Mouse (Mus musculus) liver, postnatal 0 days (tissue): ENCODE results near the gene Bms1. TPM values are rescaled to one million over a fixed set of nuclear protein-coding genes. Genes with fewer than 3 reads are reported as not detected.

Source experiments
- ATAC-seq: fragments of 200-750 bp; cut with Nextera tagmentation; 2 replicates; pipeline ENCODE4 v1.8.0; 2017; ENCODE audit warnings: mild to moderate bottlenecking, moderate library complexity
- DNase-seq: peaks from one replicate; pipeline ENCODE4 v3.0.0-alpha.2; 2016
- H3K27ac ChIP-seq: fragments of 300-500 bp; sonication (generic); 2 replicates; pipeline ENCODE4 v1.5.1; 2014; ENCODE audit warnings: antibody characterized with exemption, moderate library complexity, mild to moderate bottlenecking, low read depth
- H3K27me3 ChIP-seq: fragments of 300-500 bp; sonication (generic); 2 replicates; pipeline ENCODE4 v1.6.1; 2014; ENCODE audit warnings: low read length, control low read depth, mixed read lengths; ENCODE audit not compliant: insufficient read depth
- H3K36me3 ChIP-seq: fragments of 300-500 bp; sonication (generic); replicated peaks from 2 replicates; pipeline ENCODE4 v1.6.1; 2014; ENCODE audit warnings: mild to moderate bottlenecking, control low read depth, low read length, moderate library complexity, mixed read lengths; ENCODE audit not compliant: insufficient read depth
- H3K4me1 ChIP-seq: fragments of 300-500 bp; sonication (generic); 2 replicates; pipeline ENCODE4 v1.6.1; 2014; ENCODE audit warnings: antibody characterized with exemption, mild to moderate bottlenecking, control low read depth; ENCODE audit not compliant: insufficient read depth
- H3K4me2 ChIP-seq: fragments of 300-500 bp; sonication (generic); 2 replicates; pipeline ENCODE4 v1.6.1; 2014; ENCODE audit warnings: low read depth, mild to moderate bottlenecking, low read length, moderate library complexity, mixed read lengths
- H3K4me3 ChIP-seq: fragments of 300-500 bp; sonication (generic); 2 replicates; pipeline ENCODE4 v1.5.1; 2014; ENCODE audit warnings: low read depth, low read length
- H3K9ac ChIP-seq: fragments of 300-500 bp; sonication (generic); replicated peaks from 2 replicates; pipeline ENCODE4 v1.6.1; 2014; ENCODE audit warnings: mild to moderate bottlenecking, moderate library complexity
- H3K9me3 ChIP-seq: fragments of 300-500 bp; sonication (generic); 2 replicates; pipeline ENCODE4 v1.6.1; 2016; ENCODE audit warnings: mild to moderate bottlenecking, control low read depth, low read length, mixed read lengths
- CTCF ChIP-seq: sonication (generic); IDR thresholded peaks from 2 replicates; pipeline ENCODE4 v1.5.1; 2016; ENCODE audit warnings: antibody characterized with exemption, low read depth
- EP300 ChIP-seq: IDR thresholded peaks from 2 replicates; pipeline ENCODE4 v1.6.1; 2016; ENCODE audit warnings: antibody characterized with exemption, low read depth, mild to moderate bottlenecking
- WGBS: fragments of 180-500 bp; shearing (Covaris S2); extraction: QIAGEN DNeasy Blood & Tissue Kit; methylation state at CpG from one replicate; pipeline ENCODE4 v1.1.7; 2014; ENCODE audit not compliant: insufficient replicate concordance; 5-methylcytosine and 5-hydroxymethylcytosine counted together
- polyA plus RNA-seq: library from polyadenylated mRNA; unstranded; fragments of >200 nt; fragmentation: Nextera tagmentation; extraction: Ambion mirVana; gene quantifications from 2 replicates; pipeline ENCODE4 v1.2.1, GENCODE M21; 2015

Gene Bms1
- polyA plus RNA-seq, 1 experiment from 2014 or later = 8.5 TPM

DNA sequence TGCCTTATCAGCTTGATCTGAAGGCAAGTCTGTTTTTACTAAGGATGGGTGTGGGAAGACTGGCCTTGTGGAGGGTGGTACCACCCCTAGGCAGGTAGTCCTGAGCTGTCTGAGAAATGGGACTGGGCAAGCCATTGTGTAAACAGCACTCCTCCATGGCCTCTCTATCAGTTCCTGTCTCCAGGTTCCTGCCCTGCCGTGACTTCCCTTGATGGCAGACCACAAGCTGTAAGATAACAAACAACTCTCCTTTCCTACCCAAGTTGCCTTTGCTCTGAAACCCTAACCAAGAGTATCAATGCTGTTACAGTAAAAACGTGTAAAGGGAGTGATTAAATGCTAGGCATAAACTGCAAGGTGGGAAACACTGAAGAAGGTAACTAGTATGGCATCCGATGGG lies 38.6 kb downstream of the Bms1 start:
- Histone ChIP-seq H3K36me3 (peaks cover 28% of the 10 kb centered on the region), H3K9me3 (no peaks in the 10 kb centered on the region), H3K27me3 (no peaks in the 10 kb centered on the region), H3K9ac (no peak overlapping the region), H3K27ac (no peak overlapping the region), H3K4me2 (no peak overlapping the region), H3K4me3 (no peak overlapping the region), H3K4me1 (no peaks in the 10 kb centered on the region)
- no peak for DNase-seq
- 32% methylated on average over 3 of the region's 3 CpGs for WGBS
- TF ChIP-seq CTCF = no peak
- no peak for TF ChIP-seq EP300
- ATAC-seq = no peak

DNA sequence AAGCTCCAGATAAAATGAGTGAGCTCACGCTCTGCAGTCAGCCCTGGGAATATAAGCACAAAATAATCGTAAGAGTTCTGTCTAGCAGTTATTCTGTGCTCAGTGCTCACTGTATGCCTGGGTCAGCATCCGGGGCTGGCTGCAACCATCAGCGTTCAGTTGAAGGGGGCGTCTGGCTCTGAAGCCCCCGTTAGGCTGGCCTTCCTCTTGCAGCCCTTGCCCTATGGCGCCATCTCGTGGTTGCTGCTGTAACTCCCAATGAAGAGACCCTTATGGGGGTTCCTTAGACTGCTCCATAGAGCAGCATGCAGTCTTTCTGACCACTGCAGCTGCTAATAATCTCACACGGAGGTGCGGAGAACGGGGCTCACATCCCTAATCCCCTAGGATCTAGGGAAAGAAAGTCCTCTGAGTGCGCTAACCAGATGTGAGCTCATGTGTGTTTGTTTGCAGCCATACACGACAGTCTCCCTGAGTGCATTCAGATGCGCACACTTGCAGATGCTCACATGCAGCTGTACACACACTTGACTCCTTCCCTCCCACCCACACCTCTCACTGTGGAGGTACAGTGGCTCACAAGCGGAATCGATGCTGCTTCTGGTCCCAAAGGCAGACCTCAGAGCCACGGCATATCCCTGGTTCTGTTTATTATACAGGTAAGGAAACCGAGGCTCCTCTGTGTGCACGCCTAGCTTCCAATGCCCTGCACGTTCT lies 39.7 kb downstream of the Bms1 start:
- 34% methylated on average over 20 of the region's 20 CpGs for WGBS
- H3K27ac ChIP-seq = no peak overlapping the region

DNA sequence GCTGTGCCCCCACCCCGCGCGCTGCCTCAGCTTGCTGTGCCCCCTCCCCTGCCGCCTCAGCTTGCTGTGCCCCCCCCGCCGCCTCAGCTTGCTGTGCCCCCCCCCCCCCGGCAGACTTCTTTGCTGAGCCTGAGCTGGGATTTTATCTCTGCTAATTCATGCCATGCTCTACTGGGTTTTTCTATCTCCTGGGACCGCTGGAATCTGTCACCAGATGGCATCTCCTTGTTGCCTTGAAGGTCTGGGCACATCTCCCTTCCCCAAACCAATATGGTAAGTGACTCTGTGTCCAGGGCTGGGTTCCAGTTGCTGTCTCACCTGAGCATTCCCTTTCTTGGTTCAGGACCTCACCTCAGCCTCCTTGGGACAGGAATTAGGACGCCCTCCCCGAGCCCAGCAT lies 41.7 kb downstream of the Bms1 start:
- H3K9ac ChIP-seq = no peak overlapping the region
- peaks cover 6% of the 10 kb centered on the region for H3K36me3 ChIP-seq
- H3K9me3 ChIP-seq = no peaks in the 10 kb centered on the region
- no peaks in the 10 kb centered on the region for H3K4me1 ChIP-seq
- WGBS = 64% methylated on average over 7 of the region's 10 CpGs
- ATAC-seq = no peak
- no peak overlapping the region for H3K4me2 ChIP-seq
- no peak for DNase-seq
- no peak overlapping the region for H3K27ac ChIP-seq
- TF ChIP-seq CTCF (no peak), EP300 (no peak)
- no peaks in the 10 kb centered on the region for H3K27me3 ChIP-seq
- H3K4me3 ChIP-seq = no peak overlapping the region

More for the DNA sequence above, 39.7 kb downstream of the Bms1 start:
- H3K9me3 ChIP-seq = no peaks in the 10 kb centered on the region
- DNase-seq (peak; percentile 75), ATAC-seq (no peak)
- TF ChIP-seq EP300 (no peak), CTCF (peak; percentile 86)
- H3K9ac ChIP-seq = no peak overlapping the region
- no peaks in the 10 kb centered on the region for H3K4me1 ChIP-seq
- no peak overlapping the region for H3K4me2 ChIP-seq
- H3K36me3 ChIP-seq = peaks cover 21% of the 10 kb centered on the region
- no peaks in the 10 kb centered on the region for H3K27me3 ChIP-seq
- no peak overlapping the region for H3K4me3 ChIP-seq

DNA sequence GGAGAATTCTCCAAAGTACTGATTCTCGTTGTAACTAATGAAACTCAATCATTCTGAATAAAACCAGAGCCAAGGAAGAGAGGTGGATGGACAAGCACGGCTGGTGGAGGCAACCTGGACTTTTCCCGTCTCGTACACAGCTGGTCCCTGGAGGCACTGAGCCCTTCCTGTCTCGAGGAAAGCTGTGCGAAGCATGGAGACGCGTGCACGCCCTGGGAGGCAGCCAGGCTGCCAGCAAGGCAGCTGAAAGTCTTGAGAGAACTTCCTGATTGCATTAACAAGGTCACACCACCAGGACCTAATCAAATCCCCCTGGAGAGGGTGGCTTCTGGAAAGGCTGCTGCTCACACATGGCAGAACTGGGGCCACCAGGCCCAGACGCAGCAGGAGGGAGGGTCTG lies 43.3 kb downstream of the Bms1 start:
- H3K4me2 ChIP-seq = no peak overlapping the region
- no peak overlapping the region for H3K9ac ChIP-seq
- H3K27me3 ChIP-seq = no peaks in the 10 kb centered on the region
- TF ChIP-seq CTCF = no peak
- TF ChIP-seq EP300 = no peak
- WGBS = 32% methylated on average over 10 of the region's 10 CpGs
- ATAC-seq (no peak), DNase-seq (no peak)
- H3K9me3 ChIP-seq = no peaks in the 10 kb centered on the region
- H3K27ac ChIP-seq = no peak overlapping the region
- no peaks in the 10 kb centered on the region for H3K36me3 ChIP-seq
- H3K4me1 ChIP-seq = no peaks in the 10 kb centered on the region
- H3K4me3 ChIP-seq = no peak overlapping the region

DNA sequence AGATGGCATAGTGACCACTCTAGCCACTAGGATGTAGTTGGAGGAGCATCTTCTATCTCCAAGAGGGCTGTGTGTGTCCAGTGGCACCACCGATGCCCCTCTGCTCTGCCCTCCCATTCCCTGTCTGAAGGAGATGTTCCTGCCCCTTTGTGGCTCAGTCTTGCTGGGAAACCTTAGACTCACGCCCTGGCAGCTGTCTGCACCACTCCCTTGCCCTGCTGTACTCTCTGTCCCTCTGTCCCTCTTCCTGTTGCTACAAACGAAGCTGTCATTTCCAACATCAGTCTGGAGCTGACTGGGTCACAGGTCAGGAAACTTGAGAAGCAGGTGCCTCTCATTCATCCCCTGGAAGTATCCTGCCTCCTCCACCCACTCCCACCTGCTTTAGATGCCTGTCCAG lies 43.8 kb downstream of the Bms1 start:
- TF ChIP-seq EP300 = no peak
- no peak for TF ChIP-seq CTCF
- H3K27ac ChIP-seq = no peak overlapping the region
- peak; percentile 21; the same call in 1 of the 2 replicates for ATAC-seq
- no peak overlapping the region for H3K4me2 ChIP-seq
- no peaks in the 10 kb centered on the region for H3K36me3 ChIP-seq
- no peaks in the 10 kb centered on the region for H3K4me1 ChIP-seq
- H3K4me3 ChIP-seq = no peak overlapping the region
- H3K9ac ChIP-seq = no peak overlapping the region
- DNase-seq = no peak
- H3K27me3 ChIP-seq = no peaks in the 10 kb centered on the region
- 48% methylated on average over 3 of the region's 3 CpGs for WGBS
- H3K9me3 ChIP-seq = no peaks in the 10 kb centered on the region

DNA sequence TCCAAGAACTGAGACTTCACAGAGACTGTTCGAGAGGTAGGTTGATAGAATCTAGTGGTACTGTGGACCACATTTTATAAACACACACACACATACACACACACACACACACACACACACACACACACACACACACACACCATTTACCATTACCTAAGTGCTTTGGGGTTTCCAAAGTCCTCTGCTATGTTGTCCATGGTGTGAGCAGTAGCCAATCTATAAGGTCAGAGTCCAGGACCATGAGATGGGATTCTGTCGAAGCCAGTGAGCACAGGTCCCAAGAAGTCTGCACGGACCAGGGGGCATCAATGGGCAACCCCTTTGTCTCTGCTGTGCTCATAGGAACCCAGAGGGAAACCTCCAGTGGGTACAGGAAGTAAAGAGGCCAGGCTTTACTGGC lies 44.2 kb downstream of the Bms1 start:
- Histone ChIP-seq H3K27ac (no peak overlapping the region), H3K9ac (no peak overlapping the region), H3K27me3 (no peaks in the 10 kb centered on the region), H3K4me2 (no peak overlapping the region), H3K4me3 (no peak overlapping the region), H3K4me1 (no peaks in the 10 kb centered on the region), H3K9me3 (no peaks in the 10 kb centered on the region), H3K36me3 (no peaks in the 10 kb centered on the region)
- TF ChIP-seq EP300 (no peak), CTCF (no peak)
- peak; percentile 76 for ATAC-seq
- DNase-seq = no peak
- 47% methylated on average over 3 of the region's 3 CpGs for WGBS

DNA sequence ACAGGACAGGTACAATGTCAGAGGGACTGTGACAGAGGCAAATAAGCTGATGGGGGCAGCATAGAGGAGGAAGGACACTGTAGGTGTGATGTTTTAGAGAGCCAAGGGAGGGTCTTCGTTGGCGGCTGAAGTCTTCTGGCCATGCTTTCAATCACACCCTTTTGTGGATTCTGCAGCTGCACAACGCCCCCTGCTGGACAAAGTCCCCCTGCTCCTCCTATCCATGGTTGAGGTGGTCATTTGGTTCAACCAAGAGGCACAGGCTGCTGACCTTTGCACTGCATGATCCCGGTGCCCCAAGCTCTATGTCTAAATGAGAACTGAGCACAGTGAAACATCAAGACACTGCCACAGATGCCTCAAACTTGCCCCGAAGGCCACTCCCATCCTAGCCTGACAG lies 46.0 kb downstream of the Bms1 start:
- H3K9ac ChIP-seq = no peak overlapping the region
- DNase-seq (peak; percentile 54), ATAC-seq (no peak)
- H3K4me3 ChIP-seq = no peak overlapping the region
- no peaks in the 10 kb centered on the region for H3K27me3 ChIP-seq
- TF ChIP-seq EP300 (no peak), CTCF (peak; percentile 67)
- H3K9me3 ChIP-seq = no peaks in the 10 kb centered on the region
- H3K36me3 ChIP-seq = no peaks in the 10 kb centered on the region
- no peak overlapping the region for H3K4me2 ChIP-seq
- H3K27ac ChIP-seq = no peak overlapping the region
- no peaks in the 10 kb centered on the region for H3K4me1 ChIP-seq
- WGBS = 24% methylated on average over 5 of the region's 5 CpGs
